Mouse (Mus musculus): ENCODE results near the gene Nrsn2. TPM values are rescaled to one million over a fixed set of nuclear protein-coding genes. Genes with fewer than 3 reads are reported as not detected.
A peak's percentile ranks its signal among the peaks of the same experiment; 100 is the strongest.
"Not testable (repeated sequence)": the region's sequence is repeated elsewhere in the genome, so short reads cannot be mapped to it uniquely, and the experiment has no call there.

The Nrsn2 gene
- polyA plus RNA-seq, 1 experiment from 2014 or later: 2.1 TPM

DNA sequence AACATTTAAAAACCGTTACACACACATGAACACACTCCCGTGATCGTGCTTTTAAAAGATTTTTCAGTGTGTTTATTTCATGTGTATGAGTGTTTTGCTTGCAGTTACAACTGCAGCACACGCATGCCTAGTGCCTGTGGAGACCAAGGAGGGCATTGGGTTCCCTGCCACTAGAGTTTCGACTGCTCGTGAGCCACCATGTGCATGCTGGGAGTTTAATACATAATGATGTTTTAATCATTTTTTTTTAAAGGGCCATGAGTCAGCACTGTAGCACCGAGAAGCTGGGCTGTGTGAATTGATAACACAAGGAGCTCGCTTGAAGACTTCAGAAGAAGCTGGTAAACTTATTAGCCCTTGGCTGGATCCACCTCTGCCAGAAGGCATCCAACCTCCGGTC is 2.9 kb downstream of the Nrsn2 start:
- Histone ChIP-seq H3K27ac (no peak overlapping the region), H3K4me1 (replicated peaks) (peaks cover 11% of the 10 kb centered on the region; the same call in 1 of the 2 replicates), H3K9ac (no peak overlapping the region), H3K36me3 (no peaks in the 10 kb centered on the region), H3K4me2 (replicated peaks) (no peak overlapping the region), H3K27me3 (replicated peaks) (0 out of 2 replicates have a peak, but pooled peaks cover 11% of the 10 kb centered on the region), H3K9me3 (no peaks in the 10 kb centered on the region), H3K4me3 (replicated peaks) (no peak overlapping the region)
- ATAC-seq: no peak
- WGBS: 79% methylated on average over 9 of the region's 9 CpGs

DNA sequence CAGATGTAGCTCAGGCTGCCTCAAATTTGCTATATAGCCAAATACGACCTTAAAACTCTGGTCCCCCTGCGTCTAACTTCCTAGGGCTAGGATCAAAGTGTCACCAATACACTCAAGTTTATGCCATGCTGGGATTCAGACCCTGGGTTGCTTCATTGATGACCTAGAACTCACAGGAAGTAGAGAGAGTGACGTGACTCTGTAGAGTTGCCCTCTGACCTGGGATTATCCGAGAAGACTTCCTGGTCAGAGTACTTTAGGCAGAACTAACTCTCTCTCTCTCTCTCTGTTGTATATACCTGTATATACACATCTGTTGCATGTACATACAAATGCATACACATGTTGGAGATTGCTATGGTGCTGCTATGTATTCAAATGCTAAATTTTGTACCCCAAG is 3.8 kb downstream of the Nrsn2 start:
- H3K4me3 ChIP-seq (replicated peaks): no peak overlapping the region
- no peaks in the 10 kb centered on the region for H3K36me3 ChIP-seq
- no peak overlapping the region for H3K4me2 ChIP-seq (replicated peaks)
- H3K9ac ChIP-seq: no peak overlapping the region
- H3K9me3 ChIP-seq: no peaks in the 10 kb centered on the region
- no peak overlapping the region for H3K27ac ChIP-seq
- 58% methylated on average over 4 of the region's 4 CpGs for WGBS
- H3K4me1 ChIP-seq (replicated peaks): peaks cover 11% of the 10 kb centered on the region; the same call in 1 of the 2 replicates
- no peak for ATAC-seq
- H3K27me3 ChIP-seq (replicated peaks): 0 out of 2 replicates have a peak, but pooled peaks cover 11% of the 10 kb centered on the region

DNA sequence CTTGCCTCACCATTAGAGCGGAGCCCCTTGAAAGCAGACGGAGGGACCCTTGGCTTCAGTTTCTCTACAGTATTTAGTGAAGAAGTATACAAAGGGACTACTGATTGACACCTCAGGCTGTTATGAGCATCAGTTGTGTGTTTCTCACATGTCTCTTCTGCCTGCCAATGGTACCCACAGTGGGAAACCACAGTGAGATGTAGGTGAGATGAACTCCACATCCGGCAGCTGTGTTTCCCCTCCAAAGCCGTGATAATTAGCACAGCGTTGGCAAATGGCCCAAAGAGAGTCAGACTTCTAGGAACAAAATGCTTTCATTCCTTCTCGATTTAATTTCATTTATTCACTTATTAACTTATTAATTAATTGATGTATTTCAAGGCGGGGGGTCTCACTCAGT is 4.3 kb downstream of the Nrsn2 start:
- WGBS: 82% methylated on average over 7 of the region's 7 CpGs
- Histone ChIP-seq H3K4me1 (replicated peaks) (peaks cover 11% of the 10 kb centered on the region; the same call in 1 of the 2 replicates), H3K27ac (no peak overlapping the region), H3K4me3 (replicated peaks) (no peak overlapping the region), H3K27me3 (replicated peaks) (0 out of 2 replicates have a peak, but pooled peaks cover 11% of the 10 kb centered on the region), H3K36me3 (no peaks in the 10 kb centered on the region), H3K9ac (no peak overlapping the region), H3K4me2 (replicated peaks) (no peak overlapping the region), H3K9me3 (no peaks in the 10 kb centered on the region)
- no peak for ATAC-seq

DNA sequence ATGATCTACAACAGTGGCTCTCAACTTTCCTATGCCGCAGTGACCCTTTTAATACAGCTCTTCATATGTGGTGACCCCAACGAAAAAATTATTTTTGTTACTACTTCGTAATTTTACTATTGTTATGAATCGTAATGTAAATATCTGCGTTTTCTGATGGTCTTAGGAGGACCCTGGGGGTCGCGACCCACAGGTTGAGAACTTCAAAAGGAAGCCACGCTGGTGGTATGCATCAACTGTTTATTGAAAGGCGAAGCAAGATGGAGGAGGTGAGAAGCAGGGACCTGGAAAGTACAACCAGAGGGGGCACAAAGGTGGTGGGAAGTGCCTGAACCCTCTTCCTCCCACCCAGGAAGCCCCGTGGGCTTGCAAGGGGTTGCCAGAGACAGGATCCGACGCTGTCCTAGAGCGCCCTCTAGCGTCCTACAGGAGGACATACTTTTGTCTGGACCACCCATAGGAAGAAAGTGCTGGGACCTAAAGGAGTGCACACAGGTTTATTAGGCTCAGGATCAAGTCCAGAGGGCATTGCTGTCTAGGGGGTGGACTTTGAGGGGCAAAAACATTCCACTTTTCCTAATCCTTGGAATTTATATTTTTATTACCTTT is 7.8 kb downstream of the Nrsn2 start:
- no peak overlapping the region; the same call in 1 of the 2 replicates for H3K4me2 ChIP-seq (replicated peaks)
- H3K4me1 ChIP-seq (replicated peaks): 0 out of 2 replicates have a peak, but pooled peaks cover 3% of the 10 kb centered on the region
- WGBS: 30% methylated on average over 14 of the region's 14 CpGs
- no peak overlapping the region for H3K9ac ChIP-seq
- no peaks in the 10 kb centered on the region for H3K27me3 ChIP-seq (replicated peaks)
- H3K36me3 ChIP-seq: no peaks in the 10 kb centered on the region
- no peak overlapping the region for H3K4me3 ChIP-seq (replicated peaks)
- no peak overlapping the region for H3K27ac ChIP-seq
- no peaks in the 10 kb centered on the region for H3K9me3 ChIP-seq
- 0 out of 2 replicates have a peak, but pooled peaks have one; percentile 26 for ATAC-seq

DNA sequence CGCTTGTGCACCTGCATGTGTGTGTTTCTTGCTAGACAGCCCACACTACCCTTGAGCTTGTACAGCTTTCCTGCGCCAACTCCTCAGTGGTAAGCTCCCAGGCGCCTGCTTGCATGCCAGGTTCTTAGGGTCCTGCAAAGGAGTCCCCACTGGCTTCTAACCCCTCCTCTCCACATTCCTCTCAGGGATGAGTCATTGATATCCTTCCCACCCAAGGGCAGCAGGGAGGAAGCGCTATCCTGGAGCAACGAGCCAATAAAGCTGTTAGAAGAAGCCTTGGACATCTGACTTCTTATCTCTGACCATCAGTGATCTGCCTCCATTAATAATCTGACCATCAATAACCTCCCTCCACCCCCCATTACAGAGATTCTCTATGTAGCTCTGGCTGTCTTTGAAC is 8.5 kb downstream of the Nrsn2 start:
- Histone ChIP-seq H3K36me3 (no peaks in the 10 kb centered on the region), H3K27ac (no peak overlapping the region), H3K9me3 (no peaks in the 10 kb centered on the region), H3K27me3 (replicated peaks) (no peaks in the 10 kb centered on the region), H3K4me1 (replicated peaks) (0 out of 2 replicates have a peak, but pooled peaks cover 5% of the 10 kb centered on the region), H3K4me3 (replicated peaks) (no peak overlapping the region), H3K9ac (no peak overlapping the region), H3K4me2 (replicated peaks) (no peak overlapping the region)
- WGBS: 65% methylated on average over 5 of the region's 5 CpGs
- ATAC-seq: no peak

DNA sequence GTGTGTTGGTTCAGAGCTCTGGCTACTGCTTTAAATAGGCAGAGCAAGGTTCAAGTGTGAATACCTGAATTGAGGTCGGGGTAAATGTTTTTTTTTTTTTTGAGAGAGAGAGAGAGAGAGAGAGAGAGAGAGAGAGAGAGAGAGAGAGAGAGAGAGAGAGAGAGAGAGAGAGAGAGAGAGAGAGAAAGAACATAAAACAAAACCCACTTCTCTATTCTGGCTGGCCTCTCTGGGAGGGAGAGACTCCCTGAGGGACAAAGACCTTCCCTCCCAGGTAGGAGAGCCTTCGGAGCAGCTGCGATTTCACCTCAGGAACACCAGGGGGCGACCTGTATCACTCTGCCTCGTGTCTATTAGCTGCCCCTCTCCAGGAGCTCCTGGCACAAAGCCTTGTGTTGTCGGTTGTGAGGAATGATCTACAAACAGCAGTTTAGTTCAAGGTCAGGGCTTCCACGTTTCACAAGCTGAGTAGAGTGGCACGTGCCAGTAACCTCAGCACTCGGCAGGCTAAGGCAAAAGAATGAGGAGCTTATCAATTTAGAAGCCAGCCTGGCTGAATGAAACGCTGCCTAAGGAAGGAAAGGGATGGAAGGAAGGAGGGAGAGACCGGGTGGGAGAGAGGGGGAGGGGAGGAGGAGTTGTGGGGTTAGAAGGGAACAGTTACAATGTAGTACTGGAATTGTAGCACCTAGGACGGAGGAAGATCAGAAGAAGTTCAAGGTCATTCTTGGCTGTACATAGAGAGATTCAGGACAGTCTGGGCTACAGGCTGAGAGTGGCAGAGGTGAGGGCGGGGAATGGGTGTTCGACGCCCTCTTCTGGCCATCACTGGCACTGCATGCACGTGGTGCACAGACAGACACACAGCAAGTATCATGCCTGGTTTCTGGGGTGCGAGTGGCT is 12.9 kb downstream of the Nrsn2 start:
- 8% methylated on average over 17 of the region's 17 CpGs for WGBS
- H3K9me3 ChIP-seq: no peaks in the 10 kb centered on the region
- H3K27me3 ChIP-seq (replicated peaks): no peaks in the 10 kb centered on the region
- no peak overlapping the region for H3K9ac ChIP-seq
- peak; percentile 66 for ATAC-seq
- no peak overlapping the region for H3K4me3 ChIP-seq (replicated peaks)
- H3K4me1 ChIP-seq (replicated peaks): peaks cover 16% of the 10 kb centered on the region
- H3K36me3 ChIP-seq: no peaks in the 10 kb centered on the region
- peak overlapping the region; percentile 29; the same call in 1 of the 2 replicates for H3K27ac ChIP-seq
- peak overlapping the region; percentile 51 for H3K4me2 ChIP-seq (replicated peaks)

DNA sequence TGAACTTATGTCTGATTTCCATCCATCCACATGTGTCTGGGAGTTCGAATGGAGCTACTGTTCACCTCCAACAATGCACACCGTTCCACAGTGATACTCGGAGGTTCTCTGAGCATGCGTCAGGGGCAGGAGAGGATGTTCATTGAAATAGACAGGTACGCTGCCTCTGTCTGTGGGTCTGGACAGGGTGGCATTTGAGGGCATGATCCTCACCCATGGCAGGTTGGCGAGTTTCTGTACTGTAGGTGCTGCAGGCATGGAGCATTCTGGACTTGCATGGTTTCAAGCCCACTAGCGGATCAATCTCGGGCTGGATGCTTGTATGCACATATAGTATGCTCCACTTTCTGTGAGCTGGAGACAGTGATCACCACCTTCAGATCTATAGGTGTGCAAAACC is 15.2 kb downstream of the Nrsn2 start:
- Histone ChIP-seq H3K4me1 (replicated peaks) (peaks cover 16% of the 10 kb centered on the region), H3K27me3 (replicated peaks) (no peaks in the 10 kb centered on the region), H3K4me2 (replicated peaks) (no peak overlapping the region), H3K36me3 (no peaks in the 10 kb centered on the region), H3K4me3 (replicated peaks) (no peak overlapping the region), H3K9me3 (no peaks in the 10 kb centered on the region), H3K9ac (no peak overlapping the region), H3K27ac (no peak overlapping the region)
- WGBS: 87% methylated on average over 8 of the region's 8 CpGs
- ATAC-seq: no peak

DNA sequence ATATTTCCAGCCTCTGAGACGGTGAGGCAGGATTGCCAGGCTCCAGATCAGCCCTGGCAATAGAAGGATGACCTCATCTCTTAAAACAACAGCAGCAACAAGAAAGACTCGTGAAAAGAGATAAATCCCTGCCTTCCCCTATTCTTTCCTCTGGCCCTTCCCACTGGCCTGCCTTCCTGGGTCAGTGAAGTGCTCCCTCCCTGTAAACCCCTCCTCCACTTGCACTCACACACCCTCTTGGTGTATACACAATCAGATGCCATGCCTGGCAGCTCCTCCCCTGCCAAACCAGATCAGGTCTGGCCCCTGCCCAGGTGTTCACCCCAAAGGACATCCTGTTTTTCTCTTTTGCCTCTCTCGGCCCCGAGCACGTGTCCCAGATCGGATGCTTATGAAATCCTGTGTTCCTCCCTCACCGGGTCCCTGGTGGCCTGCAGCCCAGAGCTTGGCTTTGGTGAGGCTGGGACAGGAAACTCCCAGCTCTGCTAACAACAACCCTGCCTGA is 16.1 kb downstream of the Nrsn2 start:
- peaks cover 16% of the 10 kb centered on the region for H3K4me1 ChIP-seq (replicated peaks)
- no peaks in the 10 kb centered on the region for H3K36me3 ChIP-seq
- ATAC-seq: peak; percentile 41
- H3K27ac ChIP-seq: peak overlapping the region; percentile 44; the same call in 1 of the 2 replicates
- H3K4me2 ChIP-seq (replicated peaks): no peak overlapping the region
- H3K9me3 ChIP-seq: no peaks in the 10 kb centered on the region
- WGBS: 41% methylated on average over 7 of the region's 7 CpGs
- H3K9ac ChIP-seq: no peak overlapping the region
- H3K4me3 ChIP-seq (replicated peaks): no peak overlapping the region
- no peaks in the 10 kb centered on the region for H3K27me3 ChIP-seq (replicated peaks)

DNA sequence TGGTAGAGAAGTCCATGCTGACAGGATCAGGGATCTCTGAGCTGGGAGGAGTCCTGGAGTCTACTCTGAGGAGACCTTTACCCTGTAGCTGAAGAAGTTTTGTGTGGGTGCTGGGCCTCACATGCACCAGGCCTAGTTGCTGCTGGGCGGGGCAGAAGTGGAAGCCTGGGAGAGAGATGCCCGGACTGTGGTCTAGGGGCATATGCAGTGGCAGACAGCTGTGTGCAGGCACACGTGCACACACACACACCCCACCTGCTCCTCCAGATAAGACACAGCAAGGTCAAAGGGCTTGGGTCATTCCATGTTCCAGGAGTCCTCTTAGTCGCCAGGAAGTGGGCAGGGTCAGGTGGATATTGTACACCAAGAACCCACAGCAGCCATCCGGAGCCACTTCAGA is 16.8 kb downstream of the Nrsn2 start:
- 40% methylated on average over 5 of the region's 5 CpGs for WGBS
- ATAC-seq: peak; percentile 85

DNA sequence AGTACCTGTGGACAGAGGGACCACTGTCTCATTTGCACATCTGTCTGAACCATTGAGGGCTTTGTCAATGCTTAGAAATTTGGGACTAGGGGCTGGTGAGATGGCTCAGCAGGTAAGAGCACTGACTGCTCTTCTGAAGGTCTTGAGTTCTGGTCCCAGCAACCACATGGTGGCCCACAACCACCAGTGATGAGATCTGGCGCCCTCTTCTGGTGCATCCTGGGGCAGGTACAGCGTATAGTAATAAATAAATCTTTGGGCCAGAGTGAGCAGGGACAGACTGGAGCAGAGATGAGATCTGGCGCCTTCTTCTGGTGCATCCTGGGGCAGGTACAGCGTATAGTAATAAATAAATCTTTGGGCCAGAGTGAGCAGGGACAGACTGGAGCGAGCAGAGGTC is 17.5 kb downstream of the Nrsn2 start:
- not testable (repeated sequence) for H3K36me3 ChIP-seq; ATAC-seq; H3K9me3 ChIP-seq; H3K27me3 ChIP-seq (replicated peaks); H3K4me2 ChIP-seq (replicated peaks); H3K9ac ChIP-seq; H3K27ac ChIP-seq; H3K4me3 ChIP-seq (replicated peaks)
- peaks cover 16% of the 10 kb centered on the region for H3K4me1 ChIP-seq (replicated peaks)
- 76% methylated on average over 5 of the region's 5 CpGs for WGBS

More for the DNA sequence above, 16.8 kb downstream of the Nrsn2 start:
- Histone ChIP-seq H3K27me3 (replicated peaks) (no peaks in the 10 kb centered on the region), H3K36me3 (no peaks in the 10 kb centered on the region), H3K9ac (no peak overlapping the region), H3K4me3 (replicated peaks) (no peak overlapping the region), H3K9me3 (no peaks in the 10 kb centered on the region), H3K27ac (peak overlapping the region; percentile 44), H3K4me2 (replicated peaks) (no peak overlapping the region), H3K4me1 (replicated peaks) (peaks cover 16% of the 10 kb centered on the region)

DNA sequence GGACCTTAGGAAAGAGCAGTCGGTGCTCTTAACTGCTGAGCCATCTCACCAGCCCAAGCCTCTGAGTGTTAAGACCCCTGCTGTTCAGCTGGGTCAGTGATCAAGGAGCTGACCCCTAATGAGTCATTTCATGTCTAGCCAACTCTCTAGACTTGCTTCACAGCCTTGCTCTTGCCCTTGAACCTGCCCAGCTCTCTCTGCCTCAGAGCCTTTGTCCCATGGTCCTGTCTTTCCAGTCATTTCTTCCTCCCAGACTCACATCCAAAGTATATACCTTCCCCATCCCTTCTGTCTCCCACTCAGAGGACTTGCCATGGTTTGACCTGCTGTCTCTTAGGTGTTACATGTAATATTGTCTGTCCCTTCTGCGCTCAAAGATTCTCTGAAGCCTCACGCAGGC is 19.2 kb downstream of the Nrsn2 start:
- no peaks in the 10 kb centered on the region for H3K36me3 ChIP-seq
- no peaks in the 10 kb centered on the region for H3K9me3 ChIP-seq
- WGBS: 89% methylated on average over 3 of the region's 3 CpGs

DNA sequence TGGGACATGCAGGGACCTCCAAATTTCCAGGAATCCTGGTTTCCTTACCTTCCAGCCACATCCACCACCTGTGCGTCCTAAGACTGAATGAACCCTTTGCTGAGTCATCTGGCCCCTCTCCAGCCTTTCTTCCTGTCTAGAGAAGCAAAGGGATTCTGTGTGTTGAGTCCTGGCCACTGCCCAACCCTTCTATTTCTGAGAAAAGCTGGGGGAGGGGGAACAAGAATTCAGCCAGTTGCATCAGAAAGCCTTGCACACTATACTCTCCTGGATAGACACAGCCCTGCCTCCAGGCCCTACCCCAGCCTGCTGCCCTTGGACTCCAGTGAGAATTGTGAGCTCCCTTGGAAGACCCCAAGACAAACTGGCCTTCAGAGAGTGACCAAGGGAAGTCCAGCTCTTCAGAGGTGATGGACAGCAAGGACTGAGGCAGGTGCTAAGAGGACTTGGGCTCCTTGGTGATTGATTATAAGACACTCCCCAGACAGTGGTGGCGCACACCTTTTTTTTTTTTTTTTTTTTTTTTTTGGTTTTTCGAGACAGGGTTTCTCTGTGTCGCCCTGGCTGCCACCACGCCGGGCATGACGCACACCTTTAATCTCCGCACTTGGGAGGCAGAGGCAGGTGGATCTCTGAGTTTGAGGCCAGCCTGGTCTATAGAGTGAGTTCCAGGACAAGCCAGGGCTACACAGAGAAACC is 26.4 kb downstream of the Nrsn2 start:
- Histone ChIP-seq H3K27ac (no peak overlapping the region), H3K4me2 (replicated peaks) (no peak overlapping the region), H3K4me3 (replicated peaks) (no peak overlapping the region)

More for the DNA sequence above, 19.2 kb downstream of the Nrsn2 start:
- Histone ChIP-seq H3K27ac (no peak overlapping the region), H3K4me3 (replicated peaks) (no peak overlapping the region), H3K4me1 (replicated peaks) (peaks cover 11% of the 10 kb centered on the region), H3K27me3 (replicated peaks) (no peaks in the 10 kb centered on the region), H3K4me2 (replicated peaks) (no peak overlapping the region), H3K9ac (no peak overlapping the region)
- no peak for ATAC-seq

More for the DNA sequence above, 26.4 kb downstream of the Nrsn2 start:
- Histone ChIP-seq H3K9me3 (no peaks in the 10 kb centered on the region), H3K4me1 (replicated peaks) (peaks cover 4% of the 10 kb centered on the region; the same call in 1 of the 2 replicates), H3K9ac (no peak overlapping the region), H3K27me3 (replicated peaks) (no peaks in the 10 kb centered on the region), H3K36me3 (no peaks in the 10 kb centered on the region)
- 79% methylated on average over 8 of the region's 8 CpGs for WGBS
- peak; percentile 72 for ATAC-seq
